ENCODE assay signal across 8 mouse cellular contexts in the genomic region with DNA sequence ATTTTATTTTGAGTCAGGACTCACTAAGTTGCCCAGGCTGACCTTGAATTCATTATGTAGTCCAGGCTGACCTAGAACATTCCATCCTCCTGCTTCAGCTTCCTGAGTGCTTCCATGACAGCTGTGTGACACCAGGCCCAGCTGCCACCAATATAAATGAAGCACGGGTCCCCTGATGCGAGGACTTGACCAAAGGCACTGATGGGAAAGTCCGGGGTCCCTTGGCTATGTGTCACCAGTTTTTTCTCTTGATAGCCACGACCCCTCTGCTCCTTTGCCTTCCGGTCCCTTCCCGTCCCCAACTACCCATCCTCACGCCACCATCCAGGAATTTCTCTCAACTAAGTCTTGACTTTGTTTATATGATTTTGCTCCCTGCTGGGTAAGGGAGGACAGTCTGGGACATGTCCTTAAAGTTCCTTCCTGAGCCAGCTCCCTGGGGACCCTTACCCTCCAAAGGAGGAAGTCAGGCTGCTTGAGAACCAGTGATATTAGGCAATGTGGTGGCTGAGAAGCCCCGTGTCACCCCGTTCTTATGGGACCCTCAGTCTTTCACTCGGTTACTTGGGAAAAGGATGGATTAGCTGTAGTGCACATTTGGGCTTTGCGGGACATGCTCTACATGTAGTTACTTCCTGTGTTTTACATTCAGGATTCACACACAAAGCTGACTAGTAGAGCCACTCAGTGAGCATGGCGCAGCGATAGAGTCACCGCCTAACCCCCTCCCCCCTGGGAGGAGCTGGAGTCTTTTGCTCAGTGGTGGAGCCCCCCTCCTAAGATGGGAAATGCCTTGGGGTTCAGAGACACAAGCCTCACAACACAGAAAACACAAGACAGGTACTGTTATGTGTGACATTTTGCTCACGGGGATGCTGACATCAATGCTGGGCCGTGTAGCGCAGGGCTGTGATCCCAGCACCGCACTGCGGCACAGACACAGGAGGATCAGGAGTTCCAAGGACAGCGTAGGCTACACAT. TPM values are rescaled to one million over a fixed set of nuclear protein-coding genes. Genes with fewer than 3 reads are reported as not detected.
DNase-seq lines count a peak whose midpoint lies in the region; ATAC-seq and TF ChIP-seq lines count a peak whose summit lies in the region.

No protein-coding gene starts in this region.

- TF ChIP-seq POLR2A in cerebellum, adult 2 months (IDR thresholded peaks at IDR 0.05; ENCODE audit: borderline replicate concordance, insufficient read depth, low read length), result no peak

- H3K4me3 ChIP-seq in cerebellum, adult 2 months (replicated peaks; ENCODE audit: insufficient read depth, low read depth, low read length), result peak overlapping the region; percentile 99
- peak overlapping the region; percentile 52 for H3K4me3 ChIP-seq in forebrain, embryonic 16.5 days (replicated peaks; ENCODE audit: low read length)
- H3K4me3 ChIP-seq in hindbrain, postnatal 0 days (ENCODE audit: low read length), result peak overlapping the region; percentile 55
- peak overlapping the region; percentile 68 for H3K4me3 ChIP-seq in limb, embryonic 10.5 days
- H3K4me3 ChIP-seq in midbrain, embryonic 13.5 days (replicated peaks), result peak overlapping the region; percentile 58

- no peaks in the 10 kb centered on the region for H3K36me3 ChIP-seq in forebrain, embryonic 16.5 days (ENCODE audit: control insufficient read depth, insufficient read depth)
- H3K36me3 ChIP-seq in hindbrain, postnatal 0 days (ENCODE audit: insufficient read depth, low read length), result no peaks in the 10 kb centered on the region
- H3K36me3 ChIP-seq in limb, embryonic 10.5 days, result peaks cover 60% of the 10 kb centered on the region
- H3K36me3 ChIP-seq in midbrain, embryonic 13.5 days, result peaks cover 15% of the 10 kb centered on the region; the same call in 1 of the 2 replicates

- H3K9me3 ChIP-seq in forebrain, embryonic 16.5 days (ENCODE audit: control insufficient read depth, low read length), result no peaks in the 10 kb centered on the region
- no peaks in the 10 kb centered on the region for H3K9me3 ChIP-seq in hindbrain, postnatal 0 days (ENCODE audit: low read length)
- no peaks in the 10 kb centered on the region for H3K9me3 ChIP-seq in limb, embryonic 10.5 days (replicated peaks)
- no peaks in the 10 kb centered on the region for H3K9me3 ChIP-seq in midbrain, embryonic 13.5 days

- peak; percentile 9 for ATAC-seq in forebrain, embryonic 16.5 days
- ATAC-seq in hindbrain, postnatal 0 days, result peak; percentile 8
- ATAC-seq in midbrain, embryonic 13.5 days, result peak; percentile 38

- no peaks in the 10 kb centered on the region for H3K27me3 ChIP-seq in cerebellum, adult 2 months (ENCODE audit: control insufficient read depth, insufficient read depth, low read length)
- no peaks in the 10 kb centered on the region for H3K27me3 ChIP-seq in forebrain, embryonic 16.5 days (replicated peaks; ENCODE audit: control insufficient read depth, insufficient read depth, low read length)
- no peaks in the 10 kb centered on the region for H3K27me3 ChIP-seq in hindbrain, postnatal 0 days (ENCODE audit: insufficient read depth, low read length)
- no peaks in the 10 kb centered on the region for H3K27me3 ChIP-seq in limb, embryonic 10.5 days (ENCODE audit: low read depth, poor library complexity, severe bottlenecking)
- H3K27me3 ChIP-seq in midbrain, embryonic 13.5 days, result no peaks in the 10 kb centered on the region

- peak; percentile 45 for DNase-seq in right cerebral cortex, adult 18-20 months
- no peak for DNase-seq in right cerebral cortex, postnatal 25 days
- peak in 1 of 2 experiments; percentile 45 for DNase-seq in cerebellum, adult 2 months
- DNase-seq in hindbrain, postnatal 0 days (ENCODE audit: low spot score), result peak; percentile 74
- DNase-seq in limb, embryonic 10.5 days (ENCODE audit: low spot score), result no peak
- DNase-seq in thymus, postnatal 36 days, result peak; percentile 51 to 67

- peak overlapping the region; percentile 92 for H3K27ac ChIP-seq in cerebellum, adult 2 months (ENCODE audit: insufficient read depth, low read length)
- H3K27ac ChIP-seq in forebrain, embryonic 16.5 days (ENCODE audit: low read length), result peak overlapping the region; percentile 99
- H3K27ac ChIP-seq in hindbrain, postnatal 0 days, result peak overlapping the region; percentile 86
- peak overlapping the region; percentile 96 for H3K27ac ChIP-seq in limb, embryonic 10.5 days
- H3K27ac ChIP-seq in midbrain, embryonic 13.5 days, result peak overlapping the region; percentile 98

- H3K4me2 ChIP-seq in forebrain, embryonic 16.5 days (ENCODE audit: low read length), result peak overlapping the region; percentile 82
- peak overlapping the region; percentile 76 for H3K4me2 ChIP-seq in hindbrain, postnatal 0 days (ENCODE audit: low read depth, low read length)
- H3K4me2 ChIP-seq in midbrain, embryonic 13.5 days (replicated peaks), result peak overlapping the region; percentile 87

- H3K9ac ChIP-seq in forebrain, embryonic 16.5 days (replicated peaks; ENCODE audit: low read depth, low read length), result peak overlapping the region; percentile 71
- H3K9ac ChIP-seq in hindbrain, postnatal 0 days (replicated peaks; ENCODE audit: low read length), result peak overlapping the region; percentile 62
- peak overlapping the region; percentile 75 for H3K9ac ChIP-seq in midbrain, embryonic 13.5 days (replicated peaks)

- TF ChIP-seq CTCF in cerebellum, adult 2 months (IDR thresholded peaks at IDR 0.05; ENCODE audit: borderline replicate concordance, insufficient read depth, low read depth, low read length), result no peak
- no peak for TF ChIP-seq CTCF in hindbrain, postnatal 0 days (IDR thresholded peaks at IDR 0.05; ENCODE audit: low read depth)

- H3K4me1 ChIP-seq in cerebellum, adult 2 months (ENCODE audit: control insufficient read depth, insufficient read depth, low read length), result peaks cover 6% of the 10 kb centered on the region; the same call in 1 of the 2 replicates
- peaks cover 20% of the 10 kb centered on the region for H3K4me1 ChIP-seq in forebrain, embryonic 16.5 days (replicated peaks; ENCODE audit: control insufficient read depth, insufficient read depth, low read length)
- H3K4me1 ChIP-seq in hindbrain, postnatal 0 days (ENCODE audit: insufficient read depth, low read length), result peaks cover 4% of the 10 kb centered on the region
- H3K4me1 ChIP-seq in limb, embryonic 10.5 days, result peaks cover 22% of the 10 kb centered on the region
- peaks cover 28% of the 10 kb centered on the region for H3K4me1 ChIP-seq in midbrain, embryonic 13.5 days (replicated peaks)

- WGBS in cerebellum, adult 2 months, result 13% methylated on average over 20 of the region's 20 CpGs
- WGBS in forebrain, embryonic 16.5 days, result 19% methylated on average over 20 of the region's 20 CpGs
- 16% methylated on average over 20 of the region's 20 CpGs for WGBS in hindbrain, postnatal 0 days
- WGBS in limb, embryonic 10.5 days, result 19% methylated on average over 20 of the region's 20 CpGs
- WGBS in midbrain, embryonic 13.5 days, result 22% methylated on average over 20 of the region's 20 CpGs

RNA-seq across cellular contexts. Expression of gene Opa3, which starts 1.0 kb away (rescaled TPM):
- 39.1 and 40.1 TPM in 2 replicates for polyA plus RNA-seq in cerebellum, adult 2 months (2012; rRNA removed)
- polyA plus RNA-seq in forebrain, embryonic 16.5 days (2015; fragmentation: Nextera tagmentation; extraction: Ambion mirVana), result 43.5 and 43.8 TPM in 2 replicates
- 44.2 and 47.7 TPM in 2 replicates for total RNA-seq in hindbrain, postnatal 0 days (2014; rRNA removed)
- 34.6 and 37.1 TPM in 2 replicates for polyA plus RNA-seq in hindbrain, postnatal 0 days (2015; fragmentation: Nextera tagmentation; extraction: Ambion mirVana)
- polyA plus RNA-seq in limb, embryonic 10.5 days (2016; fragmentation: Nextera tagmentation; extraction: Ambion mirVana), result 45.7 and 48.7 TPM in 2 replicates
- polyA plus RNA-seq in midbrain, embryonic 13.5 days (2015; fragmentation: Nextera tagmentation; extraction: Ambion mirVana), result 39.4 and 40.5 TPM in 2 replicates

RNA-seq across cellular contexts. Expression of gene Gpr4, which starts 14.8 kb away (rescaled TPM):
- 4.3 and 5.1 TPM in 2 replicates for polyA plus RNA-seq in cerebellum, adult 2 months (2012; rRNA removed)
- polyA plus RNA-seq in forebrain, embryonic 16.5 days (2015; fragmentation: Nextera tagmentation; extraction: Ambion mirVana), result 2.5 and 2.7 TPM in 2 replicates
- total RNA-seq in hindbrain, postnatal 0 days (2014; rRNA removed), result 3.8 and 4.5 TPM in 2 replicates
- polyA plus RNA-seq in hindbrain, postnatal 0 days (2015; fragmentation: Nextera tagmentation; extraction: Ambion mirVana), result 4.1 and 4.4 TPM in 2 replicates
- polyA plus RNA-seq in limb, embryonic 10.5 days (2016; fragmentation: Nextera tagmentation; extraction: Ambion mirVana), result 6.5 and 8.5 TPM in 2 replicates
- polyA plus RNA-seq in midbrain, embryonic 13.5 days (2015; fragmentation: Nextera tagmentation; extraction: Ambion mirVana), result 1.8 and 1.9 TPM in 2 replicates

RNA-seq across cellular contexts. Expression of gene Vasp, which starts 44.5 kb away (rescaled TPM):
- polyA plus RNA-seq in cerebellum, adult 2 months (2012; rRNA removed), result 30.8 and 32.9 TPM in 2 replicates
- polyA plus RNA-seq in forebrain, embryonic 16.5 days (2015; fragmentation: Nextera tagmentation; extraction: Ambion mirVana), result 38.0 and 40.3 TPM in 2 replicates
- 62.6 and 68.3 TPM in 2 replicates for total RNA-seq in hindbrain, postnatal 0 days (2014; rRNA removed)
- 35.5 and 37.0 TPM in 2 replicates for polyA plus RNA-seq in hindbrain, postnatal 0 days (2015; fragmentation: Nextera tagmentation; extraction: Ambion mirVana)
- polyA plus RNA-seq in limb, embryonic 10.5 days (2016; fragmentation: Nextera tagmentation; extraction: Ambion mirVana), result 68.1 and 75.7 TPM in 2 replicates
- 28.6 and 38.0 TPM in 2 replicates for polyA plus RNA-seq in midbrain, embryonic 13.5 days (2015; fragmentation: Nextera tagmentation; extraction: Ambion mirVana)

RNA-seq across cellular contexts. Expression of gene Eml2, which starts 50.9 kb away (rescaled TPM):
- 148 and 176 TPM in 2 replicates for polyA plus RNA-seq in cerebellum, adult 2 months (2012; rRNA removed)
- 8.3 and 14.4 TPM in 2 replicates for polyA plus RNA-seq in forebrain, embryonic 16.5 days (2015; fragmentation: Nextera tagmentation; extraction: Ambion mirVana)
- 88.2 and 103 TPM in 2 replicates for total RNA-seq in hindbrain, postnatal 0 days (2014; rRNA removed)
- 15.0 and 18.9 TPM in 2 replicates for polyA plus RNA-seq in hindbrain, postnatal 0 days (2015; fragmentation: Nextera tagmentation; extraction: Ambion mirVana)
- polyA plus RNA-seq in limb, embryonic 10.5 days (2016; fragmentation: Nextera tagmentation; extraction: Ambion mirVana), result 3.2 and 6.4 TPM in 2 replicates
- polyA plus RNA-seq in midbrain, embryonic 13.5 days (2015; fragmentation: Nextera tagmentation; extraction: Ambion mirVana), result 6.3 and 10.0 TPM in 2 replicates

RNA-seq across cellular contexts. Expression of gene Ppm1n, which starts 52.8 kb away (rescaled TPM):
- 1.1 and 2.0 TPM in 2 replicates for polyA plus RNA-seq in cerebellum, adult 2 months (2012; rRNA removed)
- polyA plus RNA-seq in forebrain, embryonic 16.5 days (2015; fragmentation: Nextera tagmentation; extraction: Ambion mirVana), result 0.39 and 0.61 TPM in 2 replicates
- 2.1 and 2.9 TPM in 2 replicates for total RNA-seq in hindbrain, postnatal 0 days (2014; rRNA removed)
- 2.0 and 2.5 TPM in 2 replicates for polyA plus RNA-seq in hindbrain, postnatal 0 days (2015; fragmentation: Nextera tagmentation; extraction: Ambion mirVana)
- polyA plus RNA-seq in limb, embryonic 10.5 days (2016; fragmentation: Nextera tagmentation; extraction: Ambion mirVana), result 0.16 and 0.39 TPM in 2 replicates
- polyA plus RNA-seq in midbrain, embryonic 13.5 days (2015; fragmentation: Nextera tagmentation; extraction: Ambion mirVana), result 0.34 and 0.88 TPM in 2 replicates

Comparison
In these comparisons a context has a peak if more than half of its experiments do, and no peak if none do; other contexts are left out.
1. DNase-seq: peak in right cerebral cortex, adult 18-20 months (single experiment), hindbrain, postnatal 0 days (single experiment) and thymus, postnatal 36 days (2 of 2); none in right cerebral cortex, postnatal 25 days (single experiment) and limb, embryonic 10.5 days (single experiment).
2. Peak in every context shown above with its lines, with median percentiles within 50 percentile points of each other: H3K27ac ChIP-seq, H3K4me3 ChIP-seq, ATAC-seq, H3K4me2 ChIP-seq and H3K9ac ChIP-seq.